Mouse (Mus musculus) liver, embryonic 12.5 days (tissue): ENCODE results near the gene Esr1. TPM values are rescaled to one million over a fixed set of nuclear protein-coding genes. Genes with fewer than 3 reads are reported as not detected.
"Not testable (repeated sequence)": the region's sequence is repeated elsewhere in the genome, so short reads cannot be mapped to it uniquely, and the experiment has no call there.

Source experiments
- ATAC-seq: fragments of 200-750 bp; cut with Nextera tagmentation; 2 replicates; pipeline ENCODE4 v1.8.0; 2017; ENCODE audit warnings: moderate number of reproducible peaks, mild to moderate bottlenecking, moderate library complexity
- H3K27ac ChIP-seq: fragments of 300-500 bp; sonication (generic); 2 replicates; pipeline ENCODE4 v1.5.1; 2016; ENCODE audit warnings: mild to moderate bottlenecking
- H3K27me3 ChIP-seq: fragments of 300-500 bp; sonication (generic); replicated peaks from 2 replicates; pipeline ENCODE4 v1.6.1; 2016; ENCODE audit warnings: mild to moderate bottlenecking, moderate library complexity
- H3K36me3 ChIP-seq: fragments of 300-500 bp; sonication (generic); 2 replicates; pipeline ENCODE4 v1.6.1; 2016; ENCODE audit warnings: mild to moderate bottlenecking, moderate library complexity
- H3K4me1 ChIP-seq: fragments of 300-500 bp; sonication (generic); 2 replicates; pipeline ENCODE4 v1.6.1; 2016
- H3K4me2 ChIP-seq: fragments of 300-500 bp; sonication (generic); 2 replicates; pipeline ENCODE4 v1.6.1; 2016; ENCODE audit warnings: mild to moderate bottlenecking, moderate library complexity
- H3K4me3 ChIP-seq: fragments of 300-500 bp; sonication (generic); 2 replicates; pipeline ENCODE4 v1.5.1; 2016; ENCODE audit warnings: mild to moderate bottlenecking, moderate library complexity
- H3K9ac ChIP-seq: fragments of 300-500 bp; sonication (generic); 2 replicates; pipeline ENCODE4 v1.6.1; 2016; ENCODE audit warnings: mild to moderate bottlenecking, moderate library complexity
- H3K9me3 ChIP-seq: fragments of 300-500 bp; sonication (generic); replicated peaks from 2 replicates; pipeline ENCODE4 v1.6.1; 2016; ENCODE audit warnings: mild to moderate bottlenecking, moderate library complexity
- WGBS: fragments of 180-500 bp; shearing (Covaris S2); methylation state at CpG from one replicate; pipeline ENCODE4 v1.1.7; 2016; ENCODE audit not compliant: insufficient replicate concordance; 5-methylcytosine and 5-hydroxymethylcytosine counted together
- polyA plus RNA-seq: library from polyadenylated mRNA; unstranded; fragments of >200 nt; fragmentation: Nextera tagmentation; extraction: Ambion mirVana; gene quantifications from 2 replicates; pipeline ENCODE4 v1.2.1, GENCODE M21; 2016

Esr1 gene
- polyA plus RNA-seq, 1 experiment from 2014 or later = 0.01 TPM

DNA sequence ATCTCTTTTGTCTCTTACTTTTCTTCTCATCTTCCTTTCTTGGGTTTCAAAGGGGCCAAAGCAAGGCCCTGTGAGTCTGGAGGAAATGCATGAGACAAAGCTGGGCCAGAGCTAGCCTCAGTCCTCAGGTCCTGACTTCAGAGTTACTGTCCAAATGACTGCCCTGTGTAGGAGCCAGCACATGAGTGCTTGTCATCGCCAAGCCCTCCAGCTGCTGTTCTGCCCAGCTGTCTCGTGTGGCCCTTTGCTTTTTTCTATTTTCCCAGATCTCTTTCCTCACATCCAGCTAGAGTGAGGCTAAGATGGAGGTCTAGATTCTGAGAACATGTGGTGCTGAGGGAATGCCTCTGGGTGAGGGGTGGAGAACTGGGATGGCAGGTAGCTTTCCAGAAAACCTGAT, 58.7 kb downstream of the Esr1 start:
- Histone ChIP-seq H3K27me3 (no peaks in the 10 kb centered on the region), H3K36me3 (no peaks in the 10 kb centered on the region), H3K9me3 (no peaks in the 10 kb centered on the region), H3K4me3 (no peak overlapping the region), H3K9ac (no peak overlapping the region), H3K27ac (no peak overlapping the region), H3K4me2 (no peak overlapping the region), H3K4me1 (no peaks in the 10 kb centered on the region)
- no peak for ATAC-seq
- 63% methylated on average over 2 of the region's 2 CpGs for WGBS

DNA sequence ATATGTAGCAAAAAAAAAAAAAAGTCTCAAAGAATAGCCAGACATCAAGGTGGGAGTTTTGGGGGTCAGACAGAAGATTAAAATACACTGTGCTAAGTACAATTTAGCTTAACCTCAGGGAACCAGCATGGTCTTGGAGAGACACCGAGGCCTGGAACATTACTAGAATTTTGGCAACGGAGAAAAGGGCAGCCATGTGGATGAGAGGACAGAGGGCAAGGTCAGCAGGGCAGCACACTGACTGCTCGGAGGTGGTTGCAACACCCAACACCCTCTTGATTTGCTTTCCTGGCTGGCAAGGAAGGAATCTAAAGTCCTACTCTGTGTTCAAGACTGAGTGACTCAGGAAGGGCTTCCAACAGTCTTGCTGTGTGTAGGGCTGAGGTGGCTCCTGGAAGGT, 60.5 kb downstream of the Esr1 start:
- Histone ChIP-seq H3K9me3 (no peaks in the 10 kb centered on the region), H3K4me3 (no peak overlapping the region), H3K27me3 (no peaks in the 10 kb centered on the region), H3K27ac (no peak overlapping the region), H3K4me2 (no peak overlapping the region), H3K36me3 (no peaks in the 10 kb centered on the region), H3K4me1 (no peaks in the 10 kb centered on the region), H3K9ac (no peak overlapping the region)
- ATAC-seq = no peak
- 65% methylated on average over 3 of the region's 3 CpGs for WGBS

DNA sequence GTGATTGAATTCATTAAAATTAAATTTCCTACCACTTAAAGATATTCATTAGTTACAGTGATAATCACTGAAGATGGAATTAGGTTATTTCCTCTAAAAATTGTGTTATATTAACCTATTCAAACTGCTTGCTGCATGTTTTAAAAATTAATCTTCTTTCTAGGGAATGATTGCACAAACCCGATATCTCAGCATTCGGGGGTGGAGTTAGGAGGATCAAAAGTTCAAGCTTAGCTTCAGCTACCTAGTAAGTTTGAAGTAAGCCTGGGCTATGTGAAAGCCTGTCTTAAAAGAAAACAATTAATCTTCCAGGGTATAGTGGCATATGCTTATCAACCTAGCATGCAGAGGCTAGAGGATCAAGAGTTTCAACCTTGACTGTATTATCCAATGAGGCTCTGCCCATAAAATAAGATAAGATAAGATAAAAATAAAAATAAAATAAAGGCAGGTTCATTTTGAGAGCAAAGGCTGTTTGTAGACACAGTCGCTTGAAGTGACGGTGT, 62.0 kb downstream of the Esr1 start:
- no peak for ATAC-seq
- H3K4me3 ChIP-seq = no peak overlapping the region
- H3K36me3 ChIP-seq = no peaks in the 10 kb centered on the region
- H3K4me2 ChIP-seq = no peak overlapping the region
- no peaks in the 10 kb centered on the region for H3K27me3 ChIP-seq
- 80% methylated on average over 4 of the region's 4 CpGs for WGBS
- no peaks in the 10 kb centered on the region for H3K4me1 ChIP-seq
- H3K9me3 ChIP-seq = no peaks in the 10 kb centered on the region
- H3K9ac ChIP-seq = no peak overlapping the region
- H3K27ac ChIP-seq = no peak overlapping the region

DNA sequence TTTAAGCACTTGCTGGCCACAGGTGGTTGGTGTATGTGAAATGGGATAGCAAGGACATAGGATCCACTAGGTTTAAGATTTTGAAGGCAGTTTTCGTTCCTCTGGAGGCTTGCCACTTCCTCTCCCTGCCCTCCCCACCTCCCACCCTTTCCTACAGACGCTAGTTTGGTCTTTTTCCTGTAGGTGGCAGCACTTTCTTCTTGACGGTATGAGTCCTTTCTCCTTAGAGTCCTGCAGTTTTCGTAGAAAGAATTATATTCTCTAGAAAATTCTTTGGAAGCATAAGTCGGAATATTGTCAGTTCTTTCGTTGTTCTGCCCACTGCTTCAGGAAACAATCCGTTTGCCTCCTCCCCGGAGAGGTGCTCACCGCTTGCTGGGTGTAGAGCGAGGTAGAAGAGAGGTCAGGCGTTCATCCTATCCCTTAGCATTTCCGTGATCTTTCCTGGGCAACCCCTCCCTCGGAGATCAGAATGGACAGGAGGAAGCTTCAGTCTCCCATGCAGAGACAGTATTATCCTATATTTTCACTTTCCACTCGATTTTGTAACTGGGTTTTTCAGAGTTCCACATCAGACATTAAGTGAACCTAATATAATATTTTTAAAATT, 63.7 kb downstream of the Esr1 start:
- ATAC-seq = not testable (repeated sequence)

DNA sequence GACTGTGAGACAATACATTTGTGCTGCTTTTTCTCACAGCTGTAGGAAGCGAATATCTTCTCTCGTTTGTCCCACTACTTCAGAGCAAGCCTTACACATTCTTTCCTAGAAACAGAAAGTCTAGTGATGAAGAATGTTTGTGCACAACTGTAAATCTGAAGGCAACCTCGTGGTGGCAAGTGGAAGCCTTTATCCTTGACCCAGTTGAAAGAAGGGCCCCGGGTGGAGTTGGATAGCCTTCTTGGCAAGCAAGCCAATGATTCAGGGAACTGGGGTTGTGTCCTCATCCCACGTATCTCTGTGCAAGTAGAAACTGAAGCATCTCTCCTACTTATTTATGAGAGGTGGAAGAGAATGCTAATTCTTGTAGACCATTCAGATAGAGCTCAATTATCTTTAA, 71.7 kb downstream of the Esr1 start:
- H3K4me1 ChIP-seq = no peaks in the 10 kb centered on the region
- H3K27ac ChIP-seq = no peak overlapping the region
- no peaks in the 10 kb centered on the region for H3K9me3 ChIP-seq
- H3K27me3 ChIP-seq = no peaks in the 10 kb centered on the region
- no peak overlapping the region for H3K4me3 ChIP-seq
- WGBS = 53% methylated on average over 5 of the region's 5 CpGs
- H3K36me3 ChIP-seq = no peaks in the 10 kb centered on the region
- ATAC-seq = no peak
- H3K4me2 ChIP-seq = no peak overlapping the region
- no peak overlapping the region for H3K9ac ChIP-seq

More for the DNA sequence above, 63.7 kb downstream of the Esr1 start:
- not testable (repeated sequence) for H3K9me3 ChIP-seq, H3K27ac ChIP-seq, H3K4me3 ChIP-seq, H3K9ac ChIP-seq, H3K36me3 ChIP-seq, H3K27me3 ChIP-seq, H3K4me1 ChIP-seq
- H3K4me2 ChIP-seq = peak overlapping the region; percentile 22; the same call in 1 of the 2 replicates
- 17% methylated on average over 14 of the region's 14 CpGs for WGBS

DNA sequence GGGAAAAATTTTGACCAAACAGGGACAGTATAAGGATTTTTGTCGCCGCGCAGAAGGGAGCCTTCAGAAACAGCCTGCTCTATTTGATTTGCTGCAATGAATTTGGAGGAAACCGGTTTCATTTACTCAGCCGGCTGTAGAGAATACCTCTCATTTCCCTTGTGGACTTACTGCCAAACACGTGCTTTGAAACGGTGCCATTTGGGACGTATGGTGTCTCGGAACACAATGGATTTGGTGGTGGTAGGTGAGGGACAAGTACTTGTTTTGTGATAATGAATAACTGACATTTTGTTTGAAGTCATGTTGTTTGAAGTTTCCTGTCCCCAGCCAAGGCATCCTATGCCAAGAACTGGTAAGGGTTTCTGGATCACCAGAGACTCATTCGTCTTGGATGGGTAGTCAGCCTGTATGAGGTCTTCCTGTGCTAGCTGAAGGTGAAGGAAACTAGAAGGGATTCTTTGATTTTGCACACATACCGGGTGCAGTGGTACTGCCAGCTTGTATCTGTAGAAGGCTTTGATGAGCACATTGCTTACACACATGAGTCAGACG, 72.4 kb downstream of the Esr1 start:
- Histone ChIP-seq H3K36me3 (no peaks in the 10 kb centered on the region), H3K4me3 (no peak overlapping the region), H3K9ac (no peak overlapping the region), H3K27ac (no peak overlapping the region), H3K4me2 (no peak overlapping the region), H3K4me1 (no peaks in the 10 kb centered on the region), H3K9me3 (no peaks in the 10 kb centered on the region), H3K27me3 (no peaks in the 10 kb centered on the region)
- WGBS = 77% methylated on average over 12 of the region's 12 CpGs
- no peak for ATAC-seq

DNA sequence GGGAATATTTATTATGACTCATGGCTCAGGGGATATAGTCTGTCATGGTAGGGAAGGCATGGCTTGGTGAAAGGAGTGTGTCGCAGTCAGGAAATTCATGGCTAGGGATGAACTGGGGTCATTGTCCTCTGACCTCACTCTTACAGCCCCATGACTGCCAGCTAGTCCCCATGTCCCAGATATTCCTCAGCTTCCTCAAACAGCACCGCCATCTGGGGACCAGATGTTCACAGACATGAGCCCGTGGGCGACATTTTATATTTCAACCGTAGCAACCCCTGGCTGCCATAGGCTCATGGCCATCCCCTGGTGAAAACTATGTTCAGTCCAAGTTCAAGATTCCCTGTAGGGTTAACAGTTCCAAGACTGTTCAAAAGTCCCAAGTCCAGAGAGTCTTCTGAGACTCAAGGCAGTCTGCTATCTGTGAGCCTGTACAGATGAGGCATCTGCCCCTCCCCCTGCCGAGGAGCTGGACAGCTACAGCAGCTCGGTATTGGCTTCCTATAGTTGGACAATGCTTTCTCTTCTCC, 83.0 kb downstream of the Esr1 start:
- H3K27me3 ChIP-seq = no peaks in the 10 kb centered on the region
- no peaks in the 10 kb centered on the region for H3K9me3 ChIP-seq
- ATAC-seq = no peak
- H3K4me3 ChIP-seq = no peak overlapping the region
- no peak overlapping the region for H3K9ac ChIP-seq
- H3K4me2 ChIP-seq = no peak overlapping the region
- H3K4me1 ChIP-seq = no peaks in the 10 kb centered on the region
- H3K36me3 ChIP-seq = no peaks in the 10 kb centered on the region
- H3K27ac ChIP-seq = no peak overlapping the region
- WGBS = 66% methylated on average over 7 of the region's 7 CpGs

DNA sequence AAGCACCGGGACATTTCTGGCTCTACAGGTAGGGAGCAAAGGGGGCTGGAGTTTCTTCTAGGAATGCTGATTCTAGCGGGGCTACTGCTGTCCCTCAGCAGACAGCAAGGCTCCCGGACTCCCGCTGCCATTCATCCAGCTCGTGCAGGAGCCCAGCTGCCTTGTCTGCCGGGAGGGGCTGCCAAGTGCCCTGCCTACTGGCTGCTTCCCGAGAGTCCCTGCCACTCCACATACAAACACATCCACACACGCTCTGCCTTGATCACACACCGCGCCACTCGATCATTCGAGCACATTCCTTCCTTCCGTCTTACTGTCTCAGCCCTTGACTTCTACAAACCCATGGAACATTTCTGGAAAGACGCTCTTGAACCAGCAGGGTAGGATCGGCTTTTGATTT, 98.5 kb downstream of the Esr1 start:
- no peak for ATAC-seq
- Histone ChIP-seq H3K27me3 (peaks cover 54% of the 10 kb centered on the region), H3K9me3 (no peaks in the 10 kb centered on the region), H3K4me1 (peaks cover 6% of the 10 kb centered on the region; the same call in 1 of the 2 replicates), H3K9ac (no peak overlapping the region), H3K4me2 (peak overlapping the region; percentile 36; the same call in 1 of the 2 replicates), H3K27ac (no peak overlapping the region), H3K36me3 (no peaks in the 10 kb centered on the region), H3K4me3 (no peak overlapping the region)
- 7% methylated on average over 15 of the region's 15 CpGs for WGBS

DNA sequence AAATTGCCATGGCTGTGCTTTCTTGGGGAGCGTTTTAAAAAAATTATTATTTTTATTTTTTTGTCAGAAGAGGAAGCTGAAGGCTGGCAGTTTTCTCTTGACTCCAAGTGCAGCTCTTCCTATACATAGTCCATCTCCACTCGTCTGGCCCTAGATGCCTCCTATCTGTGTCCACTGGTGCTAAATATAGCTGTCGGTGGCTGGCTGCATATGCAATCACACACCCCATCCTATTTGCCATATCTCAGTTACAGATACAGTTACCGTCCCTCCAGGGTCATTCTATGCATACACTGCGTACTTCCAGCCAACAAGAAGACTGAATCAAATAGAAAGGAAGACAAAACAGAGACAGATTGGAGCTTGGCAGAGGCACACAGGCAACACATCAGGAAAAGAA, 100.0 kb downstream of the Esr1 start:
- ATAC-seq = no peak
- H3K4me2 ChIP-seq = no peak overlapping the region
- peaks cover 54% of the 10 kb centered on the region for H3K27me3 ChIP-seq
- H3K9ac ChIP-seq = no peak overlapping the region
- no peaks in the 10 kb centered on the region for H3K9me3 ChIP-seq
- H3K27ac ChIP-seq = no peak overlapping the region
- WGBS = 26% methylated on average over 5 of the region's 5 CpGs
- H3K4me3 ChIP-seq = no peak overlapping the region
- no peaks in the 10 kb centered on the region for H3K36me3 ChIP-seq
- H3K4me1 ChIP-seq = peaks cover 6% of the 10 kb centered on the region; the same call in 1 of the 2 replicates

DNA sequence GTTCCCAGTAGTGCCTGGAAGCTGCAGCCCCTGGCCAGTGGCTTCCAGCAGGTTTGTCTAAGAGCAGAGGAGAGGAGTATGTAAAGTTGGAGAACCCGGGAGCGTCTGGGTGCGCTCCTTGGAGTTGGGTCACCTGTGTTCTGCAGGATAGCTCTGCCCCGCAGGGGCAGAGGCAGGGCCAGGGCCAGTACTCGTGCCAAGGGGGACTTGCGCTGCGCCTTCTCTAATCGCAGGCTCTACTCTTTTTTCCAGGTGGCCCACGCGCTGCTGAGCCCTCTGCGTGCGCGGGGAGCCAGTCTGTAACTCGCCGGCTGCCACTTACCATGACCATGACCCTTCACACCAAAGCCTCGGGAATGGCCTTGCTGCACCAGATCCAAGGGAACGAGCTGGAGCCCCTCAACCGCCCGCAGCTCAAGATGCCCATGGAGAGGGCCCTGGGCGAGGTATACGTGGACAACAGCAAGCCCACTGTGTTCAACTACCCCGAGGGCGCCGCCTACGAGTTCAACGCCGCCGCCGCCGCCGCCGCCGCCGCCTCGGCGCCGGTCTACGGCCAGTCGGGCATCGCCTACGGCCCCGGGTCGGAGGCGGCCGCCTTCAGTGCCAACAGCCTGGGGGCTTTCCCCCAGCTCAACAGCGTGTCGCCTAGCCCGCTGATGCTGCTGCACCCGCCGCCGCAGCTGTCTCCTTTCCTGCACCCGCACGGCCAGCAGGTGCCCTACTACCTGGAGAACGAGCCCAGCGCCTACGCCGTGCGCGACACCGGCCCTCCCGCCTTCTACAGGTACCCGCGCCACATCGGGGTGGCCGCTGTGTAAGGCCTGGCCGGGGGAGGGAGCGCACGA, 100.9 kb downstream of the Esr1 start:
- no peak for ATAC-seq
- Histone ChIP-seq H3K4me3 (peak overlapping the region; percentile 35), H3K27ac (no peak overlapping the region), H3K4me1 (peaks cover 6% of the 10 kb centered on the region; the same call in 1 of the 2 replicates), H3K36me3 (no peaks in the 10 kb centered on the region), H3K27me3 (peaks cover 54% of the 10 kb centered on the region), H3K9me3 (no peaks in the 10 kb centered on the region), H3K4me2 (peak overlapping the region; percentile 64), H3K9ac (no peak overlapping the region)
- 2% methylated on average over 68 of the region's 68 CpGs for WGBS

DNA sequence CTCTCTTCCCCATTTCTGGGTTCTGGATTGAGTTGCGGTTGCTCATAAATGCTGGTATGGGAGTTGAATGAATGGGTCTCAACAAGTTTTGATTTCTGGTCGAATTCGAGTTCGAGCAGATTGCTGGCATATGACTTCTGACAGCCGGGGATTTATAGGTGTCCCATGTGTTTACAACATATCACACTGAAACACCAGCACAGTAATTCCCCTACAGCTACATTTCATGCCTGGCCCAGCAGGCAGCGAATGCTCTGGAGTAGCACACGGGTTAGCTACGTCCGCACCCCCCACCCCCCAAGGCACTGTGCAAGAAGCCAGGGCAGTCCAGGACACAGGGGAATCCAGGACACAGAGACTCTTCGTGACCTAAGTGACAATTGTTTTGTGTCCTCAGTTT, 102.0 kb downstream of the Esr1 start:
- 65% methylated on average over 10 of the region's 10 CpGs for WGBS
- ATAC-seq = no peak
- peaks cover 54% of the 10 kb centered on the region for H3K27me3 ChIP-seq

DNA sequence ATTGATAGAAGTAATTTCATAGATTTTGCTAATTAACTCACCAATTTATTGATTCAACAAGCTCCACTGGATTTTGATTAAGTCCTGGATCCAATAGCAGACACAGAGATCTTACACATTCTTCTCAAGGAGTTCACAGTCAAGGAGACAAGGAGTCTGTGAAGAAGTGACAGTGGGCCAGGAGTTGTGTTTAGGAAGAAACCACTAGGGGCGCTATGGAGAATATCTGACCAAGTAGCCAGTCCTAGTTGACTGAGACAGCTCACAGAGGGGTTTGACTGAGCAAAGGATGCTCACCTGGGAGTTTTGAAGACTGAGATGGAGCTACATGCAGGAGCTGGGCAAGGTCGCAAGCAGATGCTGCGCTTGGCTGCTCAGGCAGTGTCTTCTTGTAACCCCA, 113.5 kb downstream of the Esr1 start:
- 37% methylated on average over 3 of the region's 3 CpGs for WGBS
- no peak overlapping the region for H3K4me3 ChIP-seq
- H3K4me1 ChIP-seq = no peaks in the 10 kb centered on the region
- H3K4me2 ChIP-seq = no peak overlapping the region
- ATAC-seq = no peak
- no peaks in the 10 kb centered on the region for H3K9me3 ChIP-seq
- H3K9ac ChIP-seq = no peak overlapping the region
- no peaks in the 10 kb centered on the region for H3K27me3 ChIP-seq
- no peak overlapping the region for H3K27ac ChIP-seq
- H3K36me3 ChIP-seq = no peaks in the 10 kb centered on the region

More for the DNA sequence above, 102.0 kb downstream of the Esr1 start:
- no peak overlapping the region for H3K27ac ChIP-seq
- H3K9me3 ChIP-seq = no peaks in the 10 kb centered on the region
- H3K9ac ChIP-seq = no peak overlapping the region
- no peaks in the 10 kb centered on the region for H3K36me3 ChIP-seq
- peaks cover 6% of the 10 kb centered on the region; the same call in 1 of the 2 replicates for H3K4me1 ChIP-seq
- no peak overlapping the region for H3K4me3 ChIP-seq
- no peak overlapping the region for H3K4me2 ChIP-seq
